Mouse (Mus musculus) ovary, adult 18-20 months (tissue): ENCODE data around the gene Gm43720.
"Not testable (repeated sequence)": the region's sequence is repeated elsewhere in the genome, so short reads cannot be mapped to it uniquely, and the experiment has no call there.

Source experiments
- DNase-seq: peaks from one replicate; pipeline ENCODE4 v3.0.0; 2022; ENCODE audit warnings: low spot score, mixed read lengths

Gm43720 gene

GRCm38 (mm10) chr5:138216632-138217031, 63.1 kb downstream of the Gm43720 start:
- DNase-seq, result not testable (repeated sequence)
